Mouse (Mus musculus): ENCODE results near the gene Shisal2a. TPM values are rescaled to one million over a fixed set of nuclear protein-coding genes. Genes with fewer than 3 reads are reported as not detected.
A peak's percentile ranks its signal among the peaks of the same experiment; 100 is the strongest.

The Shisal2a gene
- polyA plus RNA-seq, 1 experiment from 2014 or later = 3.5 TPM

DNA sequence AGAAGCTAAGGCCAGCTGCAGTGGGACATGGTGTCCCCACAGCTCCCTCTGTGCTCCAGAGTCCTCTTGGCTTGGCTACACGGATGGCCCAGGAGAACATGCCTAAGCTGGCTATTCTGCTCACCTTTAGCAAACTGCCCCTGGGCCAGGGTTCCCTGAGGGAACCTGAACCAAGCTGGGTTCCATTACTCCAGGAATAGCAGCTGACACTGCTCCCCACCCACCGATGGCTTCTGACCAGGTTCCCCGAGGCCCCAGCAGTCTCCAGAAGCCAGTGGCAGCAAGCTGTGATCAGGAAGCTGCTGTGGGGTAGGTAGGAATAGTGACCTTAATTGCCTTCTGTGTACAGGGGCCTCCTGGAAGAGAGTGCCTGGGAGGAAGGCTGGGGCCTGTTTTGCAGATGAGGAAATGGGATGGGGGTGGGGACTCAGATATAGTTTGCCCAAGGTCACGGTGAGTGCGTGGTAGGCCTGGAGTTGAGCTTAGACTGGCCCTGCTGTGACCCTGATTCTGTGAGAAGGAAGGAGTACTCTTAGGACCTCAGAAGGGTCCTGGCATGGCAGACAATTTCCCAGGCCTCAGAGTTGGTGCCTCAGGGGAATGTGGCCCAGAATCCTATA is 34.8 kb downstream of the Shisal2a start:
- H3K4me1 ChIP-seq = peaks cover 43% of the 10 kb centered on the region
- no peaks in the 10 kb centered on the region for H3K27me3 ChIP-seq
- ATAC-seq (ENCODE audit: low FRiP score) = no peak
- no peak overlapping the region for H3K4me2 ChIP-seq (replicated peaks)
- no peaks in the 10 kb centered on the region for H3K9me3 ChIP-seq (replicated peaks)
- no peaks in the 10 kb centered on the region for H3K36me3 ChIP-seq
- H3K27ac ChIP-seq = peak overlapping the region; percentile 57
- WGBS = 58% methylated on average over 5 of the region's 5 CpGs
- H3K9ac ChIP-seq = no peak overlapping the region
- no peak overlapping the region for H3K4me3 ChIP-seq

DNA sequence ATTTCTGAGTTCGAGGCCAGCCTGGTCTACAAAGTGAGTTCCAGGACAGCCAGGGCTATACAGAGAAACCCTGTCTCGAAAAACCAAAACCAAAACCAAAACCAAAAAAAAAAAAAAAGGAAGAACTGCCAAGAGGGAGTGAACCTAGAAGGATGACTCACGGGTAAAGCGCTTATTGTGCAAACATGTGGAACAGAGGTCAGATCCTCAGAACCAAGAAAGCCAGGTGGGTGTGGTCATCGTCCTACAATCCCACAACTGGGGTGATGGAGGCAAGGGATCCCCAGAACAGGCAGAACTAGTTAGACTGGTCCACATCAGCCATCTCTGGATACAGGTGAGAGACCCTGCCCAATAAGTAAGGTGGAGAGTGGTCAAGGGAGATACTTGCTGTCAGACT is 36.0 kb downstream of the Shisal2a start:
- Histone ChIP-seq H3K27ac (no peak overlapping the region), H3K4me3 (no peak overlapping the region), H3K9ac (no peak overlapping the region), H3K4me2 (replicated peaks) (no peak overlapping the region), H3K4me1 (peaks cover 43% of the 10 kb centered on the region), H3K36me3 (no peaks in the 10 kb centered on the region), H3K9me3 (replicated peaks) (no peaks in the 10 kb centered on the region), H3K27me3 (no peaks in the 10 kb centered on the region)
- WGBS = 92% methylated on average over 5 of the region's 5 CpGs
- ATAC-seq (ENCODE audit: low FRiP score) = no peak

DNA sequence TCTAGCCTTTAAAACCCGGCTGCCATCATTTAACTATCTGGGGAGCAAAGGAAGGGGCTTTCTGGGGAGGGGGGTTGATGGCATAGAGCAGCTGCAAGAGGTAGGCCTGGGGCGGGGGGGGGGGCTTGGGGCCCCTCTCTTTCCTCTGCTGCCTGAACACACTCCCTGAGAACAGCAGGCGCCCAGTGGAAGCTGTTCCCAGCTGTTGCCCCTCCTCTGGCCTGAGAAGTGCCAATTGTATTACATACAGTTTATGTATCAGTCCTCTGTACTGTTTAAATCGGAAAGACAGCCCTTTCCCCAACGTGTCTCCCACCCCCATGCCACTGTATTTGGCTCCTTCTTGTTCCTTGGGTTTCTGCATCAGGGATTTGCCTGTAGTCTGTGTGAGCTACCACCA is 37.3 kb downstream of the Shisal2a start:
- no peak overlapping the region; the same call in 1 of the 2 replicates for H3K9ac ChIP-seq
- H3K27ac ChIP-seq = peak overlapping the region; percentile 73
- H3K36me3 ChIP-seq = no peaks in the 10 kb centered on the region
- no peaks in the 10 kb centered on the region for H3K9me3 ChIP-seq (replicated peaks)
- ATAC-seq (ENCODE audit: low FRiP score) = no peak
- H3K4me1 ChIP-seq = peaks cover 37% of the 10 kb centered on the region
- H3K4me3 ChIP-seq = no peak overlapping the region
- H3K4me2 ChIP-seq (replicated peaks) = no peak overlapping the region
- no peaks in the 10 kb centered on the region for H3K27me3 ChIP-seq
- WGBS = 9% methylated on average over 5 of the region's 5 CpGs

DNA sequence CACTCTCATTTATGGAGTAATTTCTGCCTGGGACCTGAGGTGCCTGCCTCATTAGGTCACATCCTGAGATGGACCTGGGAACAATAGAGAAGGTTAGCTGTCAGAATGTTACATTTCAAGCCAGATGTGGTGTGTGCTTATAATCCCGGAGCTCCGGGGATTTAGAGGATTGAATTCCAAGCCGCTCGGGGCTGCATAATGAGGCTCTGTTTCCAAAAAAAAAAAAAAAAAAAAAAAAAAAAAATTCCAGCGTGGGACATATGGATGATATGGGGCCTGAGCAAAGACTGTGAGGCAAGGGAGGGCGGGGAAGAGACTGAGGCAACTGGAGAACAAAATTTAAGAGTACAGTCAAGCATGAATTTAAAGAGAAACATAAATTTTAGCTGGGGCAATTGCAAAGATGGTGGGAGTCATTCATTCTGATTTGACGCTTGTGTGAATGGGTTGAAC is 38.5 kb downstream of the Shisal2a start:
- H3K9ac ChIP-seq = no peak overlapping the region
- H3K36me3 ChIP-seq = no peaks in the 10 kb centered on the region
- no peak overlapping the region for H3K4me3 ChIP-seq
- no peak for ATAC-seq (ENCODE audit: low FRiP score)
- WGBS = 16% methylated on average over 7 of the region's 7 CpGs
- H3K27me3 ChIP-seq = no peaks in the 10 kb centered on the region
- H3K4me2 ChIP-seq (replicated peaks) = no peak overlapping the region
- peaks cover 26% of the 10 kb centered on the region for H3K4me1 ChIP-seq
- peak overlapping the region; percentile 73 for H3K27ac ChIP-seq
- no peaks in the 10 kb centered on the region for H3K9me3 ChIP-seq (replicated peaks)

DNA sequence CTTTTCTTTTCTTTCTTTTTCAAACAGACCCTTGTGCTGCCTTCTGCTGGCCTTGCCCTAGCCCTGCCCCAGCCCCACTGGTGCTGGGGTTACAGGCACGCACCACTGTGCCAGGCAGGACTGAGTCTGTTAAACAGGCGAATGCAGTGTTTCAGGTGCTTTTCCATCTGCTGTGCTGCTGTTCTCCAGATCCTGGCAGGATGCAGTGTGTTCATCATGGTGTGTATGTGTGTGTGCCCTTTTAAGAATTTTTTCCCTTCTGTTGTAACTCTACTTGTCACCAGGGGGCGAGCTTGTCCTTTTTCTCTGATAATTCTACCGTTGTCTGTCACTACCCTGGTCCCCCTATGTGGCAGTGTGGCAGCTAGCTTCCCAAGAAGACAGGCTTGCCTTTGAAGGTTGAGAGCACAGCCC is 43.9 kb downstream of the Shisal2a start:
- Histone ChIP-seq H3K4me2 (replicated peaks) (no peak overlapping the region), H3K27ac (peak overlapping the region; percentile 9; the same call in 1 of the 2 replicates), H3K4me1 (peaks cover 9% of the 10 kb centered on the region; the same call in 1 of the 2 replicates), H3K36me3 (peaks cover 25% of the 10 kb centered on the region), H3K27me3 (no peaks in the 10 kb centered on the region), H3K9ac (no peak overlapping the region), H3K4me3 (no peak overlapping the region), H3K9me3 (replicated peaks) (no peaks in the 10 kb centered on the region)
- ATAC-seq (ENCODE audit: low FRiP score) = peak; percentile 84
- 13% methylated on average over 4 of the region's 4 CpGs for WGBS

DNA sequence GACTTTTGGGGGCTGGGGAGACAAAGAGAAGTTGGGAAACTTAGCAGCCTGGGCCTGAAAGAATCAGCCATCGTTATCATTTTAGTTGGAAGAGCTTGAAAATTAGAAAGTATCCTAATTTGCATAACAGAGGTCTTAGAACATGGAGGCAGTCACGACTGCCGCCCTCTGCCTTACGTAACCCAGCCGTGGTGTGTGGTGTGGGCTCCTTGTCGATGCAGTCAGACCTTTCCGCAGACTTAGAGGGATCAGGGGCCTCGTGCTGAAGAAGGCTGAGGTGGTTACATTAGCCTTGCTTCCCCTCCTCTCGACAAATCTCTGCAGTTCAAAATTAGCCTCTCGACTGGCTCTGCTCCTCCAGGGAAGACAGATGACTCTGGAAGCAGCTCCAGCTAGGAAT is 44.3 kb downstream of the Shisal2a start:
- Histone ChIP-seq H3K4me3 (no peak overlapping the region), H3K36me3 (peaks cover 28% of the 10 kb centered on the region), H3K4me1 (peaks cover 9% of the 10 kb centered on the region; the same call in 1 of the 2 replicates), H3K9ac (no peak overlapping the region), H3K27me3 (no peaks in the 10 kb centered on the region), H3K9me3 (replicated peaks) (no peaks in the 10 kb centered on the region), H3K4me2 (replicated peaks) (no peak overlapping the region), H3K27ac (peak overlapping the region; percentile 9; the same call in 1 of the 2 replicates)
- ATAC-seq (ENCODE audit: low FRiP score) = peak; percentile 54
- 56% methylated on average over 10 of the region's 10 CpGs for WGBS

DNA sequence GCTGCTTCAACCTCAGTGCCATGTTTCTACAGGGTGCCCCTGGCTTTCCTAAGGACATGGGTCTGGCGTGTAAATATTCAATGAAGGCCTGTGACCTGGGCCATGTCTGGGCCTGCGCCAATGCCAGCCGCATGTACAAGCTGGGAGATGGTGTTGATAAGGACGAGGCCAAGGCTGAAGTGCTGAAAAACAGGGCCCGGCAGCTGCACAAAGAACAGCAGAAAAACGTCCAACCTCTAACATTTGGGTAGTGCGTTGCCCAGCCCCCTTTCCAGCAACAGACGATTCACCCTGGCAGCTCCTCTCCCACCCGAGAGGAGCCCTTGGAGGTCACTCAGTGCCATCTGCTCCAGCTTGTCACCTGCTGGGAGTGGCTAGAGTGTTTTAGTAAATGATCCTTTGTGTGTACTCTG is 44.8 kb downstream of the Shisal2a start:
- peaks cover 9% of the 10 kb centered on the region; the same call in 1 of the 2 replicates for H3K4me1 ChIP-seq
- H3K27ac ChIP-seq = peak overlapping the region; percentile 48; the same call in 1 of the 2 replicates
- no peaks in the 10 kb centered on the region for H3K9me3 ChIP-seq (replicated peaks)
- no peak overlapping the region for H3K4me2 ChIP-seq (replicated peaks)
- no peak overlapping the region for H3K4me3 ChIP-seq
- H3K27me3 ChIP-seq = no peaks in the 10 kb centered on the region
- 50% methylated on average over 9 of the region's 9 CpGs for WGBS
- H3K36me3 ChIP-seq = peaks cover 31% of the 10 kb centered on the region
- ATAC-seq (ENCODE audit: low FRiP score) = no peak
- H3K9ac ChIP-seq = no peak overlapping the region

DNA sequence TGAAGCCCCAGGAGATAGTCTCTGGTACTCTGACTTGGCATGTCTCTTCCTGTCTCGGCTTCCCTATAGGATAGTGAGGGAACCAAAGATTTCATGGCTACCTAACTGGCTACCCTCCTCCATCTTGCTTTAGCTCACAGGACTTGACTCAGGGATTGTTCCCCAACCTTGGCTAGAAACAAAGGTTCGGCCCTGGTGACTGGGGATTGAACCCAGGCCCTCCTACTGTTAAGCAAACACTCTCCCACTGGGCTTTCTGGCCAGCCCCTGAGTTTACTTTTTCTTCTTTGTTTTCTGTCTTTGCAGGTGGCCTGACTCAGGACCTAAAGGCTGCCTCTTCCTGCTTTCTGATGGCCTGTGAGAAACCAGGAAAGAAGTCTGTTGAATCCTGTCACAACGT is 45.3 kb downstream of the Shisal2a start:
- H3K4me1 ChIP-seq = peaks cover 9% of the 10 kb centered on the region; the same call in 1 of the 2 replicates
- no peak overlapping the region for H3K4me2 ChIP-seq (replicated peaks)
- H3K36me3 ChIP-seq = peaks cover 34% of the 10 kb centered on the region
- no peaks in the 10 kb centered on the region for H3K27me3 ChIP-seq
- WGBS = 25% methylated on average over 3 of the region's 3 CpGs
- H3K9ac ChIP-seq = no peak overlapping the region
- no peak overlapping the region for H3K4me3 ChIP-seq
- peak overlapping the region; percentile 48; the same call in 1 of the 2 replicates for H3K27ac ChIP-seq
- H3K9me3 ChIP-seq (replicated peaks) = no peaks in the 10 kb centered on the region
- no peak for ATAC-seq (ENCODE audit: low FRiP score)

DNA sequence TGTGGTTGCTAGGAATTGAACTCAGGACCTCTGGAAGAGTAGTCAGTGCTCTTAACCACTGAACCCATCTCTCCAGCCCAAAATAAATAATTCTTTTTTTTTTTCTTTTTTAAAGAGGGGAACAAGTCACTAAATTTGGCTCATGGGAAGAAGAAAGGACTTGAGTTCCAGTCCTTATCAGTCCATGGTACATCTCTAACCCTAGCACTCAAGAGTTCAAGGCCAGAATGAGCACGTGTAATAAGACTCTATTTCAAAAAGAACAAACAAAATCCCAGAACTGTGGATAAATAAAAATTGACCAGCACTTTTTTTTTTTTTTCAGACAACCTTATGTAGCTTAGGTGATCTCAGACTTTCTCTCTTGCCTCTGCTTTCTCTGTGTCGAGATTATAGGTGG is 46.4 kb downstream of the Shisal2a start:
- Histone ChIP-seq H3K9ac (no peak overlapping the region), H3K36me3 (peaks cover 44% of the 10 kb centered on the region), H3K4me1 (peaks cover 9% of the 10 kb centered on the region; the same call in 1 of the 2 replicates), H3K4me3 (no peak overlapping the region), H3K4me2 (replicated peaks) (no peak overlapping the region), H3K27ac (no peak overlapping the region), H3K9me3 (replicated peaks) (no peaks in the 10 kb centered on the region), H3K27me3 (no peaks in the 10 kb centered on the region)
- no peak for ATAC-seq (ENCODE audit: low FRiP score)
- 78% methylated on average over 2 of the region's 2 CpGs for WGBS

DNA sequence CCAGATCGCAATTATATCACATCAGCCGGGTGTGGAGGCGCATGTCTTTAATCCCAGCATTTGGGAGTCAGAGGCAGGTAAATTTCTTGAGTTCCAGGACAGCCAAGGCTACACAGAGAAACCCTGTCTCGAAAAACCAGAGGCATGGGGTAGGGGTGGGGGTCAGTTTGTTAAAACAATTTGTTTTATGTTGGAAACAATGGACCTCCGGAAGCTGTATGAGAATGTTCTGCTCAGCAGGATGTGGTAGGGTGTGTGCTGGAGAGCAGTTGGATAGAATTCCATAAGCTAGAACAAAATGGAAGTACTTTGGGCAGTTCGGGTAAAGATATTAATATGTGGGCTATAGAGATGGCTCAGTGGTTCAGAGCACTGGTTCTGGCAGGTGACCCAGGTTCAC is 47.7 kb downstream of the Shisal2a start:
- peaks cover 9% of the 10 kb centered on the region; the same call in 1 of the 2 replicates for H3K4me1 ChIP-seq
- peaks cover 45% of the 10 kb centered on the region for H3K36me3 ChIP-seq
- ATAC-seq (ENCODE audit: low FRiP score) = no peak
- H3K9me3 ChIP-seq (replicated peaks) = no peaks in the 10 kb centered on the region
- H3K4me2 ChIP-seq (replicated peaks) = no peak overlapping the region
- 94% methylated on average over 6 of the region's 6 CpGs for WGBS
- H3K9ac ChIP-seq = no peak overlapping the region
- no peak overlapping the region for H3K4me3 ChIP-seq
- no peaks in the 10 kb centered on the region for H3K27me3 ChIP-seq
- no peak overlapping the region for H3K27ac ChIP-seq

DNA sequence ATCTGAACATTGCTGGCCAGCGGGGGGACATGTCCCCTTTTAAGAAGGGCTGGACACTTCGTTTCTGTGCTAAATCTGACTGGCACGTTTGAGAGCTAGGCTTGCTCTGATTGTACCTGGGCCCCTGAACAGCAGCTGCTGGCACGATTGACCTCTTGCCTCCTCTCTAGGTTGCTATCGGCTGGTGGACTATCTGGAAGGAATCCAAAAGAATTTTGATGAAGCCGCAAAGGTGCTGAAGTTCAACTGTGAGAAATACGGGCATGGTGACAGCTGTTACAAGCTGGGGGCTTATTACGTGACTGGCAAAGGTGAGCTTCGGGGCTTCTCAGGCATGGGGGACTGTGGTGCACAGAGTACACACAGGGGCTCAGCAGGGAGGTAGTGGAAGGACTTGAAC is 51.1 kb downstream of the Shisal2a start:
- H3K27me3 ChIP-seq = no peaks in the 10 kb centered on the region
- H3K4me1 ChIP-seq = peaks cover 4% of the 10 kb centered on the region; the same call in 1 of the 2 replicates
- WGBS = 92% methylated on average over 9 of the region's 9 CpGs
- no peak overlapping the region for H3K27ac ChIP-seq
- peaks cover 36% of the 10 kb centered on the region for H3K36me3 ChIP-seq
- H3K4me2 ChIP-seq (replicated peaks) = no peak overlapping the region
- H3K4me3 ChIP-seq = no peak overlapping the region
- H3K9me3 ChIP-seq (replicated peaks) = no peaks in the 10 kb centered on the region
- no peak for ATAC-seq (ENCODE audit: low FRiP score)
- no peak overlapping the region for H3K9ac ChIP-seq

DNA sequence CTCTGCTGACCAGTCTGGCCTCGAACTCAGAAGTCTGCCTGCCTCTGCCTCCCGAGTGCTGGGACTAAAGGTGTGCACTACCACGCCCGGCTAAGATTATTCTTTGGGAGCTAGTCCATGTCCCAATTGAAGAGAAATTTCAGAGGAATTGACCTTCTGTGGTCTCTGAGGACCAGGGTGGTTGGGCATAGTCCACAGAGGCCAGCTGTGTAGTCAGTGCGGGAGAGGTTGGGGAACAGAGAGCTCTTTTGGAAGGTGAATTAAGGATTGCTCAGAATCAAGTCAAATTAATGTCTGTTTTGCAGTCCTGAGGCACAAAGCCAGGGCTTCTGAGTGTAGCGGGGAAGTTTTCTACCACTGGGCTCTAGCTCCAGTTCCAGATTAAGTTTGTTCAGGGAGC is 53.3 kb downstream of the Shisal2a start:
- H3K4me1 ChIP-seq = peaks cover 4% of the 10 kb centered on the region; the same call in 1 of the 2 replicates
- no peak overlapping the region for H3K4me3 ChIP-seq
- 95% methylated on average over 6 of the region's 6 CpGs for WGBS
- H3K9me3 ChIP-seq (replicated peaks) = no peaks in the 10 kb centered on the region
- H3K27me3 ChIP-seq = no peaks in the 10 kb centered on the region
- H3K4me2 ChIP-seq (replicated peaks) = no peak overlapping the region
- H3K36me3 ChIP-seq = peaks cover 20% of the 10 kb centered on the region
- no peak overlapping the region for H3K27ac ChIP-seq
- ATAC-seq (ENCODE audit: low FRiP score) = no peak
- no peak overlapping the region for H3K9ac ChIP-seq

All from hindbrain, embryonic 12.5 days (tissue).